In the genomic region with DNA sequence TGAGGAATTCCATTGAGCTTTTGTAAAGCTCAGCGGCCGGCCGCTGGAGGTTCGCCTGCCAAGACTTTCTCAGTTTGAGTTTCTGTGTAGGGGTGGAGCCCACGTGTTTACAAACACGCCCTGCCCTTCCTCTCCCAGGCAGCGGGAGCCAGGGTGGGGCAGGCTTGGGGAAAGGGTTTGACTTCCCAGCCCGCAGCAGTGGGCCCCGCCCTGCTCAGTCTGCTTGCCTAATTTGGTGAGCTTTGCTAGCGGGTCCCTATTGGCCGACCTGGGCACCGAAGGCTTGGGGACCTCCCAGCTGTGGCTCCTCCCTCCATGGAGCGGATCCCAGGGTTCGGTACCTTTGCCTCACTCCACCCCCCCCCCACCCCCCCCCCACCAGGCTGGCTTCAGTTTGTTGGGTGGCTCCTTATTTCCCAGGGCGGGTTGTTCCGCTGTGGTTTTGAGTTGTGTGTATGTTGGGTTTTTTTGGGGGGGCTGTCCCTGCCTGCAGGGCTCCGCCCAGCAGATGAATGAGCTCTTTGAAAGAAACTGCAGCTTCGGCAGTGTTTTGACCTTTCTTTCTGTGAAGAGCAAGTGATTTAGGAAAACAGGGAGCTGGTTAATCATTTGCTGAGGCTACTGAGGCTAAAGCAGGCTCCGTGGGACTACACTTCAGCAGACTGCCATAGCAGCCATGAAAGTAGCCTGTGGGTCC, we compare ENCODE assay signal across 8 mouse cellular contexts. TPM values are rescaled to one million over a fixed set of nuclear protein-coding genes. Genes with fewer than 3 reads are reported as not detected.
DNase-seq lines count a peak whose midpoint lies in the region; ATAC-seq and TF ChIP-seq lines count a peak whose summit lies in the region.

No protein-coding gene starts in this region.

- H3K4me2 ChIP-seq in forebrain, embryonic 14.5 days (ENCODE audit: low read length), result peak overlapping the region; percentile 44

- no peaks in the 10 kb centered on the region for H3K9me3 ChIP-seq in forebrain, embryonic 14.5 days (replicated peaks; ENCODE audit: control insufficient read depth, low read length)

- peak; percentile 91 for DNase-seq in MEL-GATA-1-ER (ENCODE audit: extremely low read depth, low read depth)
- peak; percentile 93 for DNase-seq in c-Kit-positive CD71-negative TER-119-negative erythroid progenitor cells, embryonic 14.5 days (ENCODE audit: low read depth)
- peak; percentile 82 for DNase-seq in forebrain, embryonic 14.5 days (ENCODE audit: low spot score)
- peak; percentile 90 to 91 for DNase-seq in heart, postnatal 36 days
- DNase-seq in layer of hippocampus, adult 2 months (ENCODE audit: low spot score in 2 of 2), result peak; percentile 51
- DNase-seq in lung, postnatal 25 days (ENCODE audit: low spot score), result peak; percentile 99
- peak; percentile 81 for DNase-seq in ovary, postnatal 14 days (ENCODE audit: low spot score)
- DNase-seq in thymus, postnatal 4 days, result peak; percentile 87

- peak overlapping the region; percentile 50; the same call in 1 of the 2 replicates for H3K27ac ChIP-seq in forebrain, embryonic 14.5 days (ENCODE audit: low read depth, low read length)
- H3K27ac ChIP-seq in layer of hippocampus, adult 2 months, result peak overlapping the region; percentile 82

- peaks cover 12% of the 10 kb centered on the region for H3K36me3 ChIP-seq in forebrain, embryonic 14.5 days (ENCODE audit: control insufficient read depth, insufficient read depth, low read length)

- no peaks in the 10 kb centered on the region for H3K27me3 ChIP-seq in forebrain, embryonic 14.5 days (replicated peaks; ENCODE audit: control insufficient read depth, insufficient read depth, low read length)

- ATAC-seq in forebrain, embryonic 14.5 days, result peak; percentile 91

- TF ChIP-seq CTCF in layer of hippocampus, adult 2 months (conservative IDR thresholded peaks at IDR 0.05), result peak; percentile 27

- intact Hi-C loops in heart, postnatal 36 days (cut with DNase I), result loop anchor here (2.0 to 10.0 kb wide), 3 partner anchors 38 to 1596 kb away; partner anchors contain the start of gene Sdk1

- peak overlapping the region; percentile 18 for H3K4me3 ChIP-seq in forebrain, embryonic 14.5 days (ENCODE audit: low read depth, low read length)
- peak overlapping the region; percentile 43 for H3K4me3 ChIP-seq in layer of hippocampus, adult 2 months

- peak overlapping the region; percentile 21 for H3K9ac ChIP-seq in forebrain, embryonic 14.5 days (ENCODE audit: low read length)

- peaks cover 14% of the 10 kb centered on the region for H3K4me1 ChIP-seq in forebrain, embryonic 14.5 days (ENCODE audit: control insufficient read depth, insufficient read depth, low read length)

- WGBS in forebrain, embryonic 14.5 days, result under 1% methylated on average over 19 of the region's 19 CpGs

RNA-seq across cellular contexts. Expression of gene Ap5z1, which starts 23.1 kb away (rescaled TPM):
- 9.4 and 14.3 TPM in 2 replicates for polyA plus RNA-seq in forebrain, embryonic 14.5 days (2014; fragmentation: Nextera tagmentation; extraction: Ambion mirVana)
- 1 to 10 TPM; 6.2 to 6.4 TPM for total RNA-seq in heart, postnatal 36 days (2021)
- total RNA-seq in layer of hippocampus, adult 2 months (2021), result 10 to 100 TPM; 24.4 to 31.3 TPM

RNA-seq across cellular contexts. Expression of gene Foxk1, which starts 39.3 kb away (rescaled TPM):
- polyA plus RNA-seq in forebrain, embryonic 14.5 days (2014; fragmentation: Nextera tagmentation; extraction: Ambion mirVana), result 1.8 and 2.8 TPM in 2 replicates
- 10 to 100 TPM; 15.7 to 15.8 TPM for total RNA-seq in heart, postnatal 36 days (2021)
- 10 to 100 TPM; 53.0 to 60.3 TPM for total RNA-seq in layer of hippocampus, adult 2 months (2021)

Comparison
In these comparisons a context has a peak if more than half of its experiments do, and no peak if none do; other contexts are left out.
1. Peak in every context shown above with its lines: DNase-seq, ATAC-seq, H3K4me3 ChIP-seq and H3K27ac ChIP-seq.